Mouse (Mus musculus) liver, embryonic 16.5 days (tissue): ENCODE results near the gene Fan1. TPM values are rescaled to one million over a fixed set of nuclear protein-coding genes. Genes with fewer than 3 reads are reported as not detected.

Source experiments
- ATAC-seq: fragments of 200-750 bp; cut with Nextera tagmentation; 2 replicates; pipeline ENCODE4 v1.8.0; 2017; ENCODE audit warnings: low read depth, mild to moderate bottlenecking, moderate number of reproducible peaks, moderate library complexity
- H3K27ac ChIP-seq: fragments of 300-500 bp; sonication (generic); 2 replicates; pipeline ENCODE4 v1.5.1; 2014; ENCODE audit warnings: mild to moderate bottlenecking, low read length
- H3K27me3 ChIP-seq: fragments of 300-500 bp; sonication (generic); 2 replicates; pipeline ENCODE4 v1.6.1; 2014; ENCODE audit warnings: low read depth, low read length, mixed read lengths; ENCODE audit not compliant: control insufficient read depth, insufficient read depth
- H3K36me3 ChIP-seq: fragments of 300-500 bp; sonication (generic); 2 replicates; pipeline ENCODE4 v1.6.1; 2014; ENCODE audit warnings: mild to moderate bottlenecking; ENCODE audit not compliant: control insufficient read depth, insufficient read depth
- H3K4me1 ChIP-seq: fragments of 300-500 bp; sonication (generic); 2 replicates; pipeline ENCODE4 v1.6.1; 2014; ENCODE audit warnings: low read depth, low read length, mixed read lengths; ENCODE audit not compliant: control insufficient read depth
- H3K4me2 ChIP-seq: fragments of 300-500 bp; sonication (generic); 2 replicates; pipeline ENCODE4 v1.6.1; 2014; ENCODE audit warnings: low read depth, low read length, mixed read lengths
- H3K4me3 ChIP-seq: fragments of 300-500 bp; sonication (generic); 2 replicates; pipeline ENCODE4 v1.5.1; 2014; ENCODE audit warnings: low read depth, mild to moderate bottlenecking, low read length
- H3K9ac ChIP-seq: fragments of 300-500 bp; sonication (generic); 2 replicates; pipeline ENCODE4 v1.6.1; 2014; ENCODE audit warnings: low read depth, low read length
- H3K9me3 ChIP-seq: fragments of 300-500 bp; sonication (generic); replicated peaks from 2 replicates; pipeline ENCODE4 v1.6.1; 2016; ENCODE audit warnings: low read length; ENCODE audit not compliant: control insufficient read depth
- WGBS: fragments of 180-500 bp; shearing (Covaris S2); extraction: QIAGEN DNeasy Blood & Tissue Kit; methylation state at CpG from one replicate; pipeline ENCODE4 v1.1.7; 2014; ENCODE audit not compliant: insufficient replicate concordance; 5-methylcytosine and 5-hydroxymethylcytosine counted together
- polyA plus RNA-seq: library from polyadenylated mRNA; unstranded; fragments of >200 nt; fragmentation: Nextera tagmentation; extraction: Ambion mirVana; gene quantifications from 2 replicates; pipeline ENCODE4 v1.2.1, GENCODE M21; 2015

Gene Fan1
- polyA plus RNA-seq, 1 experiment from 2014 or later: 1.5 TPM

DNA sequence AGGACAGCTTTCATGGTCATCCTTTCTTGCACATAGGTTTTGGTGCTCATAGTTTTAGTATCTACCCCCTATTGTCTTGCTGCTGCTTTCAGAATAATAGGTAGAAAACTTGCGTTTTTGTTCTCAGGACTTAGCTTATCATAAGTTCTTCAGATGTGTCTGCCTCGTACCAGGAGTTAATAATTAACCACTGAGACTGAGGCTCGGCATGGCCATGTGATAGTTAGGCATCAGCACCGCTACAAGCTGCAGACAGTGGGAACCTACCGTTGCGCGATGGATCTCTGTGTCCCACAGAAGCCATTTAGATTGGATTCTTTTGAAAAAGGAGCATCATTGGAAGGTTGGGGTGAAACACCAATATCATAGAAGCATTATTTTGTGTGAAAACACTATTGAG lies 61.1 kb downstream of the Fan1 start:
- Histone ChIP-seq H3K36me3 (no peaks in the 10 kb centered on the region), H3K27ac (no peak overlapping the region), H3K9ac (no peak overlapping the region), H3K9me3 (no peaks in the 10 kb centered on the region), H3K27me3 (no peaks in the 10 kb centered on the region), H3K4me1 (no peaks in the 10 kb centered on the region), H3K4me2 (no peak overlapping the region), H3K4me3 (no peak overlapping the region)
- ATAC-seq: peak; percentile 69; the same call in 1 of the 2 replicates
- 69% methylated on average over 7 of the region's 7 CpGs for WGBS

DNA sequence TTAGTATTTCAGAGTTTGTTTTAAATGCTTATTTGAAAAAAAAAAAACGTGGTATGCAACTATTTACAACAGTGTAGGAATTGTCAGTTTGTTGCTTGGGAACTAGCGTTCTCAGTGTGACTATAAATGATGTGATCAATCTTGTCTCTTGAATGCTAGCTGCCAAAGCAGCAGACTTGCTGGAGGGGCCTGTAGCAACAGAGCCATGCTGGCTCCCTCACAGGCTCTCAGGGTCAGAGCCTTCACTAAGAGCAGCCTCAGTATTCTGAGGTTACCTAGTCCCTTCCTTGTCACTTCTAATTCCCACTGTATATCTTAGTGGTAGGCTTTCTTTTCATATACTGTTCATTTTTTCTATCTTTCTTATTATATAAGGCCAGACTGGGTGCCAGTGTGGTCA lies 63.1 kb downstream of the Fan1 start:
- Histone ChIP-seq H3K4me2 (no peak overlapping the region), H3K9ac (no peak overlapping the region), H3K27me3 (no peaks in the 10 kb centered on the region), H3K36me3 (no peaks in the 10 kb centered on the region), H3K9me3 (no peaks in the 10 kb centered on the region), H3K4me3 (no peak overlapping the region), H3K4me1 (no peaks in the 10 kb centered on the region), H3K27ac (no peak overlapping the region)
- 43% methylated on average over 2 of the region's 2 CpGs for WGBS
- no peak for ATAC-seq

DNA sequence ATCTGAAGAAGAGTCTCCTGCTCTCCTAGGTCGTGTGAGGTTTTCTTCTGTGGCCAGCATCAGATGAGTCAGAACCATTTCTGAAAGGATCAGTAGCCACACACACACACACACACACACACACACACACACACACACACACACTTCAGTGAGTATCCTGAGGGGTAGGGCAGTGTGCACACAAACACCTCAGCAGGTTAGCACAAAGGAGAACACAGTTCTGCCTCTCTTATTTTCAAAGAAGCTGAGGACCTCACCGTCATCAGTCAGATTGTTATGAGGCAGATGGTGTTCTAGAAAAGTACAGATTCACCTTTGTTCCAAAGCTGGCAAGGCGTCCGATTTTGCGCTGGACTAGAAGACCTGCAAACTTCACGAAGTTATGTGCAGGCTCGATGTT lies 63.7 kb downstream of the Fan1 start:
- H3K27ac ChIP-seq: no peak overlapping the region
- H3K36me3 ChIP-seq: no peaks in the 10 kb centered on the region
- H3K4me1 ChIP-seq: no peaks in the 10 kb centered on the region
- ATAC-seq: no peak
- 72% methylated on average over 7 of the region's 7 CpGs for WGBS
- H3K9ac ChIP-seq: no peak overlapping the region
- no peaks in the 10 kb centered on the region for H3K9me3 ChIP-seq
- no peak overlapping the region for H3K4me3 ChIP-seq
- H3K4me2 ChIP-seq: no peak overlapping the region
- H3K27me3 ChIP-seq: no peaks in the 10 kb centered on the region

Other genes starting within 250 kb of the Fan1 start
- not detected in 2 replicates for gene Trpm1, start 220.3 kb downstream of the Fan1 start, polyA plus RNA-seq
- gene Mtmr10, start 86.4 kb downstream of the Fan1 start, polyA plus RNA-seq: 4.7 and 5.7 TPM in 2 replicates
- 15.1 and 16.6 TPM in 2 replicates for gene Mphosph10, start 18.2 kb upstream of the Fan1 start, polyA plus RNA-seq
- gene Mcee, start 18.5 kb upstream of the Fan1 start, polyA plus RNA-seq: 51.3 and 56.6 TPM in 2 replicates
- gene Apba2, start 127.6 kb upstream of the Fan1 start, polyA plus RNA-seq: 0.12 and 0.20 TPM in 2 replicates